Mouse (Mus musculus) ES-Bruce4 (cell line): ENCODE results near the gene Zfp113.

Experiments used
- CTCF ChIP-seq: IDR thresholded peaks from one replicate; pipeline ENCODE4 v1.8.1; 2011; ENCODE audit warnings: low read depth, low read length
- EP300 ChIP-seq: IDR thresholded peaks from 2 replicates; pipeline ENCODE4 v1.6.1; 2011; ENCODE audit warnings: low read depth, low read length; ENCODE audit not compliant: insufficient read depth
- POLR2A ChIP-seq: IDR thresholded peaks from one replicate; pipeline ENCODE4 v1.8.1; 2011; ENCODE audit warnings: low read length; ENCODE audit not compliant: insufficient read depth

GRCm38 (mm10) chr5:138138585-138138984 is 17.0 kb downstream of the Zfp113 start:
- no peak for TF ChIP-seq CTCF
- no peak for TF ChIP-seq EP300
- no peak for TF ChIP-seq POLR2A
